Mouse (Mus musculus) urinary bladder, postnatal 25 days (tissue): ENCODE results near the gene Zfp740.
A peak's percentile ranks its signal among the peaks of the same experiment; 100 is the strongest.
"Not testable (repeated sequence)": the region's sequence is repeated elsewhere in the genome, so short reads cannot be mapped to it uniquely, and the experiment has no call there.

Source experiments
- DNase-seq: peaks from one replicate; pipeline ENCODE4 v3.0.0; 2022; ENCODE audit warnings: low spot score

Gene Zfp740

GRCm38 (mm10) chr15:102202971-102203834 lies at the start of gene Zfp740:
Gene Zfp740, plus strand, starts transcription at chr15:102203249.
- peak; percentile 88 for DNase-seq

GRCm38 (mm10) chr15:102155006-102155405 lies 48.0 kb upstream of the Zfp740 start:
- DNase-seq: not testable (repeated sequence)

- DNase-seq: no peak
Observed at GRCm38 (mm10) chr15:102156836-102157235, 46.2 kb upstream of the Zfp740 start.

GRCm38 (mm10) chr15:102160415-102161060 lies 42.5 kb upstream of the Zfp740 start:
- DNase-seq: no peak

GRCm38 (mm10) chr15:102163900-102164693 lies 39.0 kb upstream of the Zfp740 start:
- no peak for DNase-seq

- no peak for DNase-seq
Observed at GRCm38 (mm10) chr15:102165468-102166100, 37.5 kb upstream of the Zfp740 start.

- peak; percentile 50 for DNase-seq
Observed at GRCm38 (mm10) chr15:102167620-102168021, 35.4 kb upstream of the Zfp740 start.

GRCm38 (mm10) chr15:102169064-102169463 lies 34.0 kb upstream of the Zfp740 start:
- DNase-seq: no peak

GRCm38 (mm10) chr15:102173581-102173980 lies 29.5 kb upstream of the Zfp740 start:
- DNase-seq: no peak

GRCm38 (mm10) chr15:102175736-102176319 lies 27.2 kb upstream of the Zfp740 start:
- DNase-seq: no peak

- DNase-seq: no peak
Observed at GRCm38 (mm10) chr15:102176571-102177316, 26.3 kb upstream of the Zfp740 start.

- DNase-seq: no peak
Observed at GRCm38 (mm10) chr15:102177417-102177816, 25.6 kb upstream of the Zfp740 start.

- DNase-seq: peak; percentile 82
Observed at GRCm38 (mm10) chr15:102178279-102178678, 24.8 kb upstream of the Zfp740 start.

GRCm38 (mm10) chr15:102179106-102179505 lies 23.9 kb upstream of the Zfp740 start:
- DNase-seq: no peak

- no peak for DNase-seq
Observed at GRCm38 (mm10) chr15:102179924-102180323, 23.1 kb upstream of the Zfp740 start.

- no peak for DNase-seq
Observed at GRCm38 (mm10) chr15:102183076-102183475, 20.0 kb upstream of the Zfp740 start.

GRCm38 (mm10) chr15:102186239-102186638 lies 16.8 kb upstream of the Zfp740 start:
- DNase-seq: no peak

- DNase-seq: peak; percentile 40
Observed at GRCm38 (mm10) chr15:102188096-102188495, 15.0 kb upstream of the Zfp740 start.

- no peak for DNase-seq
Observed at GRCm38 (mm10) chr15:102188883-102189282, 14.2 kb upstream of the Zfp740 start.

- no peak for DNase-seq
Observed at GRCm38 (mm10) chr15:102191699-102192098, 11.3 kb upstream of the Zfp740 start.
